Mouse (Mus musculus) thymus, adult 2 months (tissue): Measurements from ENCODE around the gene Tmem252. TPM values are rescaled to one million over a fixed set of nuclear protein-coding genes. Genes with fewer than 3 reads are reported as not detected.

Source experiments
- DNase-seq: peaks from one replicate; pipeline ENCODE4 v3.0.0; 2021
- H3K27ac ChIP-seq: fragments of 200-500 bp; 2 replicates; pipeline ENCODE4 v1.5.1; 2012; ENCODE audit warnings: low read length, control low read depth; ENCODE audit not compliant: control insufficient read depth, insufficient read depth
- H3K27me3 ChIP-seq: fragments of 200-500 bp; 2 replicates; pipeline ENCODE4 v1.6.1; 2012; ENCODE audit warnings: mild to moderate bottlenecking, low read length, moderate library complexity, mixed read lengths; ENCODE audit not compliant: control insufficient read depth, insufficient read depth
- H3K36me3 ChIP-seq: fragments of 200-500 bp; 2 replicates; pipeline ENCODE4 v1.6.1; 2012; ENCODE audit warnings: mild to moderate bottlenecking, low read length, moderate library complexity; ENCODE audit not compliant: control insufficient read depth, insufficient read depth
- H3K4me1 ChIP-seq: fragments of 200-500 bp; replicated peaks from 2 replicates; pipeline ENCODE4 v1.6.1; 2012; ENCODE audit warnings: low read length; ENCODE audit not compliant: control insufficient read depth, insufficient read depth
- H3K4me3 ChIP-seq: fragments of 200-500 bp; 2 replicates; pipeline ENCODE4 v1.5.1; 2012; ENCODE audit warnings: mild to moderate bottlenecking, low read length, control low read depth, moderate library complexity; ENCODE audit not compliant: control insufficient read depth, insufficient read depth
- CTCF ChIP-seq: fragments of 200-500 bp; IDR thresholded peaks from 2 replicates; pipeline ENCODE4 v1.5.1; 2012; ENCODE audit warnings: mild to moderate bottlenecking, control low read depth, low read length, moderate library complexity, borderline replicate concordance; ENCODE audit not compliant: control insufficient read depth, poor library complexity, insufficient read depth; ENCODE audit errors: extremely low read depth
- POLR2A ChIP-seq: fragments of 200-500 bp; IDR thresholded peaks from 2 replicates; pipeline ENCODE4 v1.6.1; 2012; ENCODE audit warnings: mild to moderate bottlenecking, low read length, control low read depth, moderate library complexity; ENCODE audit not compliant: control insufficient read depth, poor library complexity, insufficient read depth; ENCODE audit errors: extremely low read depth
- WGBS: fragments of 180-500 bp; shearing (Covaris S2); methylation state at CpG from one replicate; pipeline ENCODE4 v1.1.7; 2018; 5-methylcytosine and 5-hydroxymethylcytosine counted together
- polyA plus RNA-seq: library from polyadenylated mRNA; depleted of rRNA; stranded (reverse); fragments of >200 nt; gene quantifications from 2 replicates; pipeline ENCODE4 v1.2.3, GENCODE M21; 2012

Tmem252 gene
- polyA plus RNA-seq, 1 experiment = 0.31 TPM

DNA sequence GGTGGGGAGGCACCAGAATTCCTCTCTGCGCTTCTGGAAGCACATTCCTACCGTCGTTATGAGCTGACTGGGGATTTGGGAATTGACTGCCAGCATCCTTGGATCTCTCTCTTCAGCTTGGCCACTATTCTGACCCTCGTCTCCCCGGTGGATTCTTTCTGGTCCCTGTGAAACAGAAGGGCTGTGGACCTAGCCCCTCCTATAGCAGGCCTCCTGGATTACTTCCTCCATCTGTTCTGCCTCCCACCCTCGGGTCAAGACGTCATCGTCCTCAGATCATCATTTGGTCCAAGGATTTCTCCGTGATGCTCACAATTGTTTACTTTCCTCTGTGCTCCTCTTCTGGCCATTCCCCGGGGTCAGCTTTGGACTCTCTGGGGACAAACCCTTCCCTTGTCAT lies 28.8 kb upstream of the Tmem252 start:
- no peak for DNase-seq
- H3K27me3 ChIP-seq = no peaks in the 10 kb centered on the region
- H3K27ac ChIP-seq = no peak overlapping the region
- H3K36me3 ChIP-seq = no peaks in the 10 kb centered on the region
- WGBS = 92% methylated on average over 10 of the region's 10 CpGs
- H3K4me1 ChIP-seq = no peaks in the 10 kb centered on the region
- no peak for TF ChIP-seq POLR2A
- no peak for TF ChIP-seq CTCF
- H3K4me3 ChIP-seq = no peak overlapping the region

DNA sequence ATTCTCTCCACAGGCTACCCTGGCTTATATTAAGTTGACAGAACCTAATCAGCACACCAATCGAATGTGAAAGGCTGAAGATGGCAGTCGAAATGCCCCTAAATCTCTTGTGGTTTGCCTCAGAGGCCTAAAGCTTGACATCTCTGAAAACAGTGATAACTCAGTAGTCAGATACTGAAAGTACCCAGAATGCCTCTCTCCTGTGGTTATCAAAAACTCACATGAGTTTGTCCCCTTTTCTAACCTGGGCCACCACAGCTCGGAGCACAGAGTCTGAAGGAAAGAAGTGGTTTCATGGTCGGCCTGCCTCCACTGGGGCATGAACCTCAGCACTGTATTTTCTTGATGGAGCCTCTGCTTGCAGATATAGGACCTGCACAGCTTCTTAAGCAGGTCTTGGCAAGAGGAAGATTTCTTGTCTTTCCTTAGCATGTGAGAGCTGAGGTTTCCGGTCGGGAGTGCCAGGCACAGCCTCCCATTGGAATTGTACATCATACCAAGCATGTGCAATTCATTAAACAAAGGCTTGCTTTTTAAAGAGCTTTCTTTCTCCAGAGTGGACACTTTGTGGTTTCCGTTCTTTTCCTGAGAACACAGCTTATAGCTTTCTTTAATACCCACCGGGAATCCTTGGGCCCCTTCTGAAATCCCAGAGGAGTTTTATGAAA lies 27.5 kb upstream of the Tmem252 start:
- DNase-seq = no peak
- Histone ChIP-seq H3K27me3 (no peaks in the 10 kb centered on the region), H3K4me3 (no peak overlapping the region), H3K4me1 (no peaks in the 10 kb centered on the region), H3K36me3 (no peaks in the 10 kb centered on the region), H3K27ac (no peak overlapping the region)
- 52% methylated on average over 8 of the region's 8 CpGs for WGBS
- TF ChIP-seq CTCF (no peak), POLR2A (no peak)

DNA sequence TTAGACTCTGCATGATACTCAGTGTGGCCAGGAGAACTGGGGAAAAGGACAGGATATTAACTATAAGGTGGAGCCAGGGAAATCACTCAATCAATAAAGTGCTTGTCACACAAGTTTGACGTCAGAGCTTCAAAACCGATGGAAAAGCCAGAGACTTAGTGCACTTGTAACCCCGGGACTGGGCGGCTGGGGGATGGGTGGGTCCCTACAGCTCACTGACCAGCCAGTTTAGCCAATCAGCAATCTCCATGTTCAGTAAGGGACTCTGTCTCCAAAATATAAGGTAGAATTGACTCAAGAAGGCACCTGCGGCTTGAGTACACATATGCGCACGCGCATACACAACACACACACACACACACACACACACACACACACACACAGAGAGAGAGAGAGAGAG lies 25.8 kb upstream of the Tmem252 start:
- no peaks in the 10 kb centered on the region for H3K36me3 ChIP-seq
- H3K4me1 ChIP-seq = no peaks in the 10 kb centered on the region
- 96% methylated on average over 8 of the region's 8 CpGs for WGBS
- no peak overlapping the region for H3K4me3 ChIP-seq
- no peaks in the 10 kb centered on the region for H3K27me3 ChIP-seq
- H3K27ac ChIP-seq = no peak overlapping the region
- DNase-seq = no peak
- TF ChIP-seq CTCF (no peak), POLR2A (no peak)

DNA sequence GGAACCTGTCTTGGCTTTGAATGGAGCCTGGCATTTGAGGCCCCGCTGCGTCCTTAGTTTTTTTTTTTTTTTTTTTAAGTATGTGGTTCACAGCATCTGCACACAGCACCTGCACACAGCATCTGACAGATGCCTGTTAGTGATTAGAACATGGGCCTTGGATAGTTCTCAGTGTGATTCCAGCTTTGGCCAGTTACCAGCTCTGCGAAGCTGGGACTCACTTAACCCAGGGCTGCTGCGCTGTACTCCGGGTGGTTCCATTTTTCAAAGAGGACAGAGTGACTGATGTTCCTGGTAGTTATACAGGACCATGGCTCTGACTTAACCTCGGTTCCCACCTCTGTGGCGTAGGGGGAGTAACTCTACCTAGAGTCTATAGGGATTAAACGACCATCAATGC lies 23.4 kb upstream of the Tmem252 start:
- WGBS = 83% methylated on average over 8 of the region's 8 CpGs
- DNase-seq = no peak
- H3K27me3 ChIP-seq = no peaks in the 10 kb centered on the region
- no peak overlapping the region for H3K4me3 ChIP-seq
- no peaks in the 10 kb centered on the region for H3K36me3 ChIP-seq
- no peak overlapping the region for H3K27ac ChIP-seq
- TF ChIP-seq POLR2A = no peak
- TF ChIP-seq CTCF = no peak
- no peaks in the 10 kb centered on the region for H3K4me1 ChIP-seq

DNA sequence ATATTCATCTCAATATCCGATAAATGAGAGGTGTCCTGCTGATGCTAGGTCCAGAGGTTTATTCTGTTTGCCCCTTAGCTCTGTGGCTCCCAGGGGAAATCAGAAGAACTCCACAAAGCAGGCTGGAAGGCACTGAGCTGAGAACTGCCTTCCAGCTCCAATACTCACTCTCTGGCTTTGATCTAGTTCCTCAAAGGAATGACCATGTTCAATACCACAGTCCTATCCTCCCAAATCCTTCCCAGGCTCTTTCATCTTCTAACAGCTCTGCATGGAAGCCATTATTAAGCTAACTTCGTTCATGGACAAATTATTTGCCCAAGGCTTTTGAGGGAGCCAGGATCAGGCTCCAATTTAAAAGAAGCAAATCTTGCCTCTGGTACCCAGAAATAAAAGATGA lies 22.2 kb upstream of the Tmem252 start:
- Histone ChIP-seq H3K36me3 (no peaks in the 10 kb centered on the region), H3K4me1 (no peaks in the 10 kb centered on the region), H3K4me3 (no peak overlapping the region), H3K27me3 (no peaks in the 10 kb centered on the region), H3K27ac (no peak overlapping the region)
- 94% methylated on average over 2 of the region's 2 CpGs for WGBS
- no peak for TF ChIP-seq POLR2A
- TF ChIP-seq CTCF = no peak
- no peak for DNase-seq

DNA sequence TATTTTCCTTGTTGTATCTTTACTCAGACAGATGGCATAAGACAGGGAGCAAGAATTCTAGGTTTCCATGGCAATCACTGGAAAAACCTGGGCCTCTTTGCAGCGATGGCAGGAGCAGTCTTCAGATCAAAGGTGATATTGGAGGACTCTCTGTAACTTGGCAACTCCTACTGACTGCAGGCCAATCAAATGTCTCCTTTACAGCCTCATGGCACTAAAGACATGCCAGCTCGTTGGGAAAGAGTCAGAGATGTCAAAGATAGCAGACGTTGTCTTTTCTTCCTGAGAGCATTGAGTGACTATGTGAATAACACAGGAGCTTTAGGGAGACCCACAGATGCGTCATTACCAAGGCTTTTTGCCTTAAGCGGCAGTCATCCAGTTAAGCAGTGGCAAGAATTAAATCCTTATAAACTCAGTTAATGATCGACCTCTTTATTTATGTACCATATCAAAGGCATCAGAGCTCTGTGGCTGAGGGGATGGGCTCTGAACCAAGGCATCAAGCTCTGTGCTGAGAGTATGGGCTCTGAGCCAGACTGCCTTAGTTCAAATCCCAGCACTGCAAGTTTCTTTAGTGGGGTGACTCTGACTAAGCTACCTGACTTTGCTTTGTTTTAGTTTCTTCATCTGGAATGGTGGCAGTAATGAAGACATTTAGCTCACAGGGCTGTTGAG lies 21.3 kb upstream of the Tmem252 start:
- WGBS = 78% methylated on average over 6 of the region's 6 CpGs
- no peaks in the 10 kb centered on the region for H3K4me1 ChIP-seq
- H3K27me3 ChIP-seq = no peaks in the 10 kb centered on the region
- H3K36me3 ChIP-seq = no peaks in the 10 kb centered on the region
- TF ChIP-seq CTCF (no peak), POLR2A (no peak)
- DNase-seq = no peak
- H3K4me3 ChIP-seq = no peak overlapping the region
- no peak overlapping the region for H3K27ac ChIP-seq
